Mouse (Mus musculus) adrenal gland, postnatal 25 days (tissue): ENCODE measurements around the gene Rnf169. TPM values are rescaled to one million over a fixed set of nuclear protein-coding genes. Genes with fewer than 3 reads are reported as not detected.
A peak's percentile ranks its signal among the peaks of the same experiment; 100 is the strongest.

Experiments
- DNase-seq: peaks from one replicate; pipeline ENCODE4 v3.0.0; 2021; ENCODE audit warnings: mixed read lengths
- long read RNA-seq: library from polyadenylated mRNA; stranded (forward); transcript quantifications from one replicate; pipeline ENCODE4 v2.0.0, GENCODE M21; 2021
- total RNA-seq: library from RNA; stranded (reverse); gene quantifications from 2 replicates; pipeline ENCODE4 v1.2.3, GENCODE M21; 2021

Gene Rnf169
- 16.8 and 19.8 TPM in 2 replicates for total RNA-seq
- long read RNA-seq, full-length matches to known transcripts, result 1 of 7 reads
- long read RNA-seq, partial matches to known transcripts, result 0 of 7 reads
- long read RNA-seq, other reads (novel, unspliced or antisense), result 6 of 7 reads

DNA sequence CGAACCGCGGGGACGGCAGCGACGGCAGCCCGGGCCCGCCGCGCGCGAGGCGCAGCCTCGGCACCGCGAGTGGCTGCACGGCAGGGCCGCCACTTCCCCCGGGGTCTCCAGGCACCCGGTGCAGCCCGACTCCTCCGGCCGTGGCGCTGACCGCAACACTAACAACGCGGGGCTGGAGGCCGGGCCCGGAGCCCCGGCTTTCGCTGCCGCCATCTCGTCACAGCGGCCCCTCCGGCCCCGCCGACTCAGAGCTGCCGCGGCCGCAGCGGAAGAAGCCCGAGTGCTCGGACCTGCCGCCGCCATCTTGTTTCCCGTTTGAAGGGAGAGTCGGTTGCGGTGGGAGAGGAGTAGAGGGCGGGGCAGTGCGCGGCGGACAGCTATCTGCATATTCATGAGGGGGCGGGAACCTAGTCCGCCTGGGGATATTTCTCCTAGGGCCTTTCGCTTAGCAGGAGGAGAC, at the start of gene Rnf169:
Gene Rnf169 (minus strand): TSS at position 317 of the 460 bp plus-strand sequence.
- DNase-seq, result peak; percentile 90

GRCm38 (mm10) chr7:100029307-100029706, 49.1 kb upstream of the Rnf169 start:
- DNase-seq, result no peak

GRCm38 (mm10) chr7:100027353-100027752, 47.1 kb upstream of the Rnf169 start:
- no peak for DNase-seq

DNA sequence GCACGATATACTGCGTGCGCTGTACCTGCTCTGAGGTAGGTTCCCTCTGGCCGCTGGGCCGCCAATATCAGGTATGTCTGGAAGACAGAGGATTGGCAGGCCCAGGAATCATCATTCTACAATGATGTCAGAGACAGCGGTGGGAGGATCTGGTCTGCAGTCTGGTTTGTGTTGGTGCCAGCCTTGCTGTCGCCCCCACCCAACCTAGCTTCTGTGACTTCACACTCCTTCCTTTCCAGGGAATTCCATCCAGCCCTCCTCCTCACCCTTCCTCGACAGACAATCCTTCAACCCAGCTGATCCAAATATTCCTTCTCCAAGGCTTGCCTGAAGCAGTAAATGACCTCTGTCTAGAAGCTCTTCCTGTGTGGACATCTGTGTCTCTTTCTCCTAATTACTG, 36.8 kb upstream of the Rnf169 start:
- DNase-seq, result no peak

- peak; percentile 48 for DNase-seq
Measured at GRCm38 (mm10) chr7:100014123-100014600, 33.9 kb upstream of the Rnf169 start.

DNA sequence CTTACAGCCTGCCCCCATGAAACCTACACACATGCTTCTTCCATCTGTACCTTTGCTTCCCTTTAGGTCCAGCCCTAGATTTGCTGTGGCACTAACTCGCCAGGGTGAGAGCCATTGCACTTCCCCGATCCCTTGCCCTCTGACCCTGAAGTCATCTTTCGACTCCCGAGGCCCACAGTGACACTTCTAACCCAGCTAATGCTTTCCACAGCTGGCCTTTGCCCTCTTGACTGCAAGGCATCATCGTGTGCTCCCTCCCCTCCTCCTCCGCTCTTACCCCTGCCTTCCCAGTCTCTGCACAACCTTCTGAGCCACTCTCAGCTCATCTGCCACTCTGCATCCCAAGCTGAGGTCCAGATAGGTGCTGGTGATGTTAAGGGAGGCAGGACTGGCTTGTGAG, 32.3 kb upstream of the Rnf169 start:
- no peak for DNase-seq

- DNase-seq, result no peak
Measured at GRCm38 (mm10) chr7:100012085-100012484, 31.8 kb upstream of the Rnf169 start.

- DNase-seq, result no peak
Measured at GRCm38 (mm10) chr7:100010711-100011110, 30.5 kb upstream of the Rnf169 start.

- DNase-seq, result peak; percentile 60
Measured at GRCm38 (mm10) chr7:100009640-100010039, 29.4 kb upstream of the Rnf169 start.

GRCm38 (mm10) chr7:100008765-100009164, 28.5 kb upstream of the Rnf169 start:
- DNase-seq, result no peak

DNA sequence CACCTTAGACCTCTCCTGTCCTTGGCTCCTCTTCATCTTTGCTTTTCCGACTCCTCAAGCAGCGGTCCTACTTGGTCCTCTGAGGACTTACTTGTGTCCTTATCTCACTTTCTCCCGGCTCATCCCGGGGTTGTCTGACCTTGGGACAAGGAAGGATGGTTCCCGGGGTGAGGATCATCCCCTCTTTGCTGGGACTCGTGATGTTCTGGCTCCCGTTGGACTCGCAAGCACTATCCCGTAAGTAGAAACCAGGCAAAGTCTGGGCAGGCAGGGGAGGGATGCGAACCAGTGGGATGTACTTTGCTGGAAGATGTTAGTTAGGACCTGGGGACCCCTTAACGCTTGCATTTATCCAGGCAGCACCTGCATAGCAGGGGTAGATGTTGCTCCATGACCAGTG, 26.2 kb upstream of the Rnf169 start:
- no peak for DNase-seq

GRCm38 (mm10) chr7:100005790-100006189, 25.5 kb upstream of the Rnf169 start, which contains the start of gene Chrdl2:
Chrdl2 (plus strand) TSS chr7:100006172.
- peak; percentile 52 for DNase-seq

DNA sequence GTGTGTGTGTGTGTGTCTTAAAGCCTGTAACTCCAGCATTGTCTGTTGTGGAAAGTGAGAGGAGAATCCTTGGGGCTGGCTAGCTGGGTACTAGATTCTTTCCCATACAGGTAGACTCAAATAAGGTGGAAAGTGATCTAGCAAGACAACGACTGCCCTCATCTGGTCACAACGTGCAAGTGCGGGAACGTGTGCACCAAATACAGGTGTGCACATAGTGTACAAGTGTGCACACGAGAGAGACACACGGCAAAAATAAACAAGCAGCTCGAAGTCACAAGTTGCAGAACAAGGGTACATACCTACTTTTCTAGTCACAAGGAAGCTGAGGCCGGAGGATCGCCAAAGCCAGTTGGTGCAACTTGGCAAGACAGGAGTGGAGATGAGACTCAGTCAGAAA, 23.5 kb upstream of the Rnf169 start:
- DNase-seq, result peak; percentile 17

DNA sequence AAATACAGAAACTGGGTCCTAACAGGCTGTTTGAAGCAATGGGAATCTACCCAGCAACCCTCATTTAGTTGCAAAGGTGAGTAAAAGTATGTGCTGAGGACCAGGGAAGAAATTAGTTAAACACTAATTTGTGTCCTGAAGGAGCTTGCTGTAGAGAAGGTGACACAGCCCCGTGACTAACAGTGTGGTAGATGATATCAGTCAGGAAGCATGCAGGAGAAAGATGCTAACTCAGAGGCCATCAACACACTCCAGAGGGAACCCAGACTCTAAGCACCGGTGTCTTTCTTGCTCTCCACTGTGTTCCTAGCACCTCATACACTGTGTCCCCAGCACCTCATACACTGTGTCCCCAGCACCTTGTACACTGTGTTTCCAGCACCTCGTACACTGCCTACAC, 18.4 kb upstream of the Rnf169 start:
- DNase-seq, result no peak

- no peak for DNase-seq
Measured at GRCm38 (mm10) chr7:99995186-99995585, 14.9 kb upstream of the Rnf169 start.

- no peak for DNase-seq
Measured at GRCm38 (mm10) chr7:99993159-99993558, 12.9 kb upstream of the Rnf169 start.

DNA sequence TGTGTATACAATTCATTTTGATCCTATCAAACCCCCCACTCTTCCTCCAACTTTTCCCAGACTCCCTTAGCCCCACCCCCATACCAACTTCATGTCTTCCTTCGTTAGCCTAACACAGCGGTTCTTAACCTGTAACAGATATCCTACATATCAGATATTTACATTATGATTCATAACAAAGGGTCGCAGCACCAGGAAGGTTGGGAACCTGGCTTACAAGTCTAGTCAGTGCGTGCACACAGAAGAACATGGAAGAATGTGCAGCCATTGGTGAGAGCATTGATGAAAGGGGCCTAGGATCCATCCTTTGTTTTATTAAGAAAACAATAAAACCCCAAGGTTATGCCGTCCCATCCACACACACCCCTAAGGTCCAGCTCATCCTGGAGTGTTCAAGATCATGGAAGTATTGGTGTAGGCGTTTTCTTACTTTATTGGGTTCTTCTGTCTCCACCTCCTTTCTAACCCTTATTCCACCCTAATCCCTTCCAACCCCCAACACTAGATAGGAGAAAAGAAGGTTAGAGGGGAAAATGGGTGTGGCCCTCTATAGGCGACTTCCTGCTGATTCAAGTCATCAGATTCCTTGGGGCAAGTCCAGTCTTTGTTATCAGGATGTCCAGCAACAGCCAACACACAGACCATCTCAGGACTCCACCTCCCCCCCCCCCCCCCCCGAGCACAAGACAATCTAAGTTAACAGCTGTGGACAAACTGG, 10.9 kb upstream of the Rnf169 start:
- no peak for DNase-seq

GRCm38 (mm10) chr7:99989844-99990760, 9.9 kb upstream of the Rnf169 start:
- peak; percentile 78 for DNase-seq

- DNase-seq, result peak; percentile 75
Measured at GRCm38 (mm10) chr7:99988725-99989124, 8.5 kb upstream of the Rnf169 start.

DNA sequence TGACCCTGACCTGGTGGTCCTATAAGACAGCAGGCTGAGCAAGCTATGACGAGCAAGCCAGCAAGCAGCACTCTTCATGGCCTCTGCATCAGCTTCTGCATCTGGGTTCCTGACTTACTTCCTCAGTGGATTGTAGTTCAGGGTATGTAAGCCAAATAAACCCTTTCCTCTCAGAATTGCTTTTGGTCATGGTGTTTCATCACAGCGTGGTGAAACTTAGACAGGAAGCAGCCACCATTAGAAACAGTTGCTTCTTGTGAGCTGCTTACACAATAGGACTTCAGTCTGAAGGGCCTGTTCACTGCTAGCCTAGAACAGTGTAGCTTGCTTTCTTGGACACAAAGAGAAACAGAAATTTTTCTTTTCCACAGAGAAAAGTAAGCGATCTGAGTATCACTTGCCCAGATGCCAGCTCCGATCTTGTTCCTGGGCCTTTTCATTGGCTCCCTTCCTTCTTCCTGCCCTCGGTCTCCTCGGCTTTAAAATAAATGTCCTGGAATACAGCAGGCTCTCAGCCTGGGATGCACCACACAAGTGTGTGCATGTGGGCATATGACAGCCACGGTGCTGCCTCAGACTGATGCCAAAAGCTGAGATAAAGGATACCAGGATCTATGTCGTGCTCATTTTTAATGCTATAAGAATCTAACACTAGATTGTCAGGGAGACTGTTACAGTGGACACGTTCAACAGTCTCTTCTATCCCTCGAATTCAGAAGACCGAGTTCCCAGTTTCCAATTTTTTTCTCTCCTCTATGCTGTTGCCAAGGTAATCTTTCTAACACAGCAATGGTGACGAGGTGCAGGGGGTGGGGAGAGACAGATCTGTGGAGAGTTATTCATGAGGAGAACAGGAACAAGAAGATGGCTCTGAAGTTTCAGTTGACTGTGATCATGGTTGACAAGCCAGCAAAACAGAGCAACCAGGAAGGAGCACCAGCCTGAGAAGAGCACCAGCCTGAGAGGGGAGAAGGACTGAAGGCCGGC, 2.3 kb upstream of the Rnf169 start:
- DNase-seq, result no peak

DNA sequence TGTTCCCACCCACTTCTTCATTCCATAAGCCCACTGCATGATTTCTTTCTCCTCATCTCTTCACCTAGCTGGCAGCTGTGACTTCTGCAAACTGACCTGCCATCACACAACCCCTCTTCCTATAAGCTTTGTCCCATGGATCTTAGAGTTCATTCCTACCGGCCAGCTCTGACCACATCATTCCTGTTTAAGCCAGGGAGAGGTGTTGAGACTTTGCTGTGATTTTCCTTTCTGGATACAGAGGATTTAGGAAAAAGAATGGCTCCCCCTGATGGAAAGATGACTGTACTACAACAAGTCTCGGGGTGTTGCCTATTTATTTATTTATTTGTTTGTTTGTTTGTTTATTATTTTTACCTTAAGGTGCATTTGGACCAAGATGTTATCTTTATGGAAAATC, 1.1 kb upstream of the Rnf169 start:
- no peak for DNase-seq
